Comparison of ENCODE assay signal across 22 mouse cellular contexts in genomic region chr2:166007046-166007445, GRCm38 (mm10). TPM values are rescaled to one million over a fixed set of nuclear protein-coding genes. Genes with fewer than 3 reads are reported as not detected.
DNase-seq lines count a peak whose midpoint lies in the region; ATAC-seq and TF ChIP-seq lines count a peak whose summit lies in the region.
"Had no signal": no experiment of that assay in that cellular context is flagged by ENCODE, and none has a peak within 500 bp of the region (broad histone marks: within the 10 kb centered on the region; RNA-seq: fewer than 3 reads in every experiment).

No protein-coding gene starts in this region.

- no peak overlapping the region for H3K4me2 ChIP-seq in lung, embryonic 14.5 days
- no peak overlapping the region for H3K4me2 ChIP-seq in intestine, postnatal 0 days (replicated peaks; ENCODE audit: low read depth)
- H3K4me2 ChIP-seq: embryonic facial prominence, embryonic 15.5 days; hindbrain, embryonic 12.5 days had no signal

- H3K36me3 ChIP-seq in lung, embryonic 14.5 days (ENCODE audit: insufficient read depth), result no peaks in the 10 kb centered on the region
- H3K36me3 ChIP-seq in E14TG2a.4 (ENCODE audit: insufficient read depth, low read length), result peaks cover 18% of the 10 kb centered on the region
- no peaks in the 10 kb centered on the region for H3K36me3 ChIP-seq in intestine, postnatal 0 days (ENCODE audit: control insufficient read depth, insufficient read depth)
- H3K36me3 ChIP-seq: embryonic facial prominence, embryonic 15.5 days; forebrain, embryonic 10.5 days; heart, embryonic 10.5 days; hindbrain, embryonic 12.5 days had no signal

- H3K4me3 ChIP-seq in lung, embryonic 14.5 days (ENCODE audit: low read depth, low read length), result no peak overlapping the region
- no peak overlapping the region for H3K4me3 ChIP-seq in lung, adult 2 months (replicated peaks; ENCODE audit: extremely low read depth, low read depth, low read length)
- peak overlapping the region; percentile 26; the same call in 1 of the 2 replicates for H3K4me3 ChIP-seq in E14TG2a.4 (replicated peaks; ENCODE audit: low read length)
- H3K4me3 ChIP-seq in intestine, postnatal 0 days (ENCODE audit: low read depth, low read length), result no peak overlapping the region
- H3K4me3 ChIP-seq: embryonic facial prominence, embryonic 15.5 days; erythroblast, embryonic 14.5 days; forebrain, embryonic 10.5 days; gastrocnemius, adult 2 months; heart, embryonic 10.5 days; hindbrain, embryonic 12.5 days had no signal

- no peaks in the 10 kb centered on the region for H3K9me3 ChIP-seq in lung, embryonic 14.5 days (ENCODE audit: low read depth, low read length)
- H3K9me3 ChIP-seq in E14TG2a.4 (ENCODE audit: low read length), result 0 out of 2 replicates have a peak, but pooled peaks cover 2% of the 10 kb centered on the region
- no peaks in the 10 kb centered on the region for H3K9me3 ChIP-seq in intestine, postnatal 0 days (ENCODE audit: control insufficient read depth)
- H3K9me3 ChIP-seq: embryonic facial prominence, embryonic 15.5 days; forebrain, embryonic 10.5 days; heart, embryonic 10.5 days; hindbrain, embryonic 12.5 days had no signal

- no peak overlapping the region for H3K9ac ChIP-seq in lung, embryonic 14.5 days
- no peak overlapping the region for H3K9ac ChIP-seq in intestine, postnatal 0 days (ENCODE audit: low read depth, low read length)
- H3K9ac ChIP-seq: embryonic facial prominence, embryonic 15.5 days; hindbrain, embryonic 12.5 days had no signal

- H3K27me3 ChIP-seq in lung, embryonic 14.5 days (ENCODE audit: insufficient read depth, low read length), result no peaks in the 10 kb centered on the region
- H3K27me3 ChIP-seq in E14TG2a.4 (ENCODE audit: insufficient read depth, low read length), result no peaks in the 10 kb centered on the region
- no peaks in the 10 kb centered on the region for H3K27me3 ChIP-seq in intestine, postnatal 0 days (replicated peaks; ENCODE audit: control insufficient read depth, insufficient read depth, low read length)
- H3K27me3 ChIP-seq: embryonic facial prominence, embryonic 15.5 days; hindbrain, embryonic 12.5 days had no signal

- no peaks in the 10 kb centered on the region; the same call in 1 of the 2 replicates for H3K4me1 ChIP-seq in lung, embryonic 14.5 days (ENCODE audit: insufficient read depth)
- H3K4me1 ChIP-seq in lung, adult 2 months (ENCODE audit: control insufficient read depth, insufficient read depth, low read length), result peaks cover 22% of the 10 kb centered on the region
- peaks cover 89% of the 10 kb centered on the region for H3K4me1 ChIP-seq in E14TG2a.4 (replicated peaks; ENCODE audit: low read depth, low read length)
- H3K4me1 ChIP-seq in intestine, postnatal 0 days (replicated peaks; ENCODE audit: control insufficient read depth, insufficient read depth, low read length), result no peaks in the 10 kb centered on the region; the same call in 1 of the 2 replicates

- no peak for TF ChIP-seq CTCF in lung, embryonic 14.5 days (IDR thresholded peaks at IDR 0.05; ENCODE audit: low read depth)
- no peak for TF ChIP-seq CTCF in lung, adult 2 months (IDR thresholded peaks at IDR 0.05; ENCODE audit: insufficient read depth, low read length)
- no peak for TF ChIP-seq CTCF in E14TG2a.4 (conservative IDR thresholded peaks at IDR 0.05; ENCODE audit: low read length)
- TF ChIP-seq CTCF in intestine, postnatal 0 days (IDR thresholded peaks at IDR 0.05; ENCODE audit: low read depth), result 0 out of 2 replicates have a peak, but pooled peaks have one; percentile 17

- no peak for TF ChIP-seq POLR2A in lung, adult 2 months (IDR thresholded peaks at IDR 0.05; ENCODE audit: borderline replicate concordance, extremely low read depth, low read depth, low read length)

- DNase-seq in kidney, adult 9 months, result peak; percentile 79
- no peak for DNase-seq in kidney, adult 11 months
- peak; percentile 30 for DNase-seq in lung, embryonic 14.5 days
- DNase-seq in lung, adult 2 months, result no peak
- no peak for DNase-seq in gastrocnemius, postnatal 25 days
- DNase-seq: adrenal gland, postnatal 10 days; cerebellum, adult 11 months; cerebellum, adult 8-10 months; cerebellum, postnatal 14 days; embryo, embryonic 11 days; gastrocnemius, adult 2 months; heart, adult 18-20 months; heart, postnatal 10 days; heart, postnatal 4 days had no signal

- H3K27ac ChIP-seq in lung, embryonic 14.5 days (ENCODE audit: low read depth), result no peak overlapping the region
- no peak overlapping the region for H3K27ac ChIP-seq in intestine, postnatal 0 days (ENCODE audit: low read depth, low read length)
- H3K27ac ChIP-seq: embryonic facial prominence, embryonic 15.5 days; forebrain, embryonic 10.5 days; gastrocnemius, adult 2 months; heart, embryonic 10.5 days; hindbrain, embryonic 12.5 days had no signal

- WGBS in lung, embryonic 14.5 days, result 55% methylated on average over 6 of the region's 6 CpGs
- 72% methylated on average over 6 of the region's 6 CpGs for WGBS in lung, adult 2 months
- WGBS in intestine, postnatal 0 days, result 60% methylated on average over 6 of the region's 6 CpGs

- peak; percentile 49 for ATAC-seq in lung, embryonic 14.5 days (ENCODE audit: insufficient read depth)
- ATAC-seq in intestine, postnatal 0 days, result no peak
- ATAC-seq: forebrain, embryonic 14.5 days had no signal

RNA-seq across cellular contexts. Expression of gene Ncoa3, which starts 14.6 kb away (rescaled TPM):
- 17.4 and 17.7 TPM in 2 replicates for polyA plus RNA-seq in lung, embryonic 14.5 days (2014; fragmentation: Nextera tagmentation; extraction: Ambion mirVana)
- 35.3 and 40.3 TPM in 2 replicates for polyA plus RNA-seq in lung, adult 2 months (2012; rRNA removed)
- polyA plus RNA-seq in intestine, postnatal 0 days (2015; fragmentation: Nextera tagmentation; extraction: Ambion mirVana), result 4.7 and 5.7 TPM in 2 replicates
- 10 to 100 TPM; 11.3 to 13.5 TPM for total RNA-seq in gastrocnemius, postnatal 25 days (2021)

Comparison
In these comparisons a context has a peak if more than half of its experiments do, and no peak if none do; other contexts are left out.
1. DNase-seq: peak in kidney, adult 9 months (single experiment) and lung, embryonic 14.5 days (single experiment); none in kidney, adult 11 months (single experiment), lung, adult 2 months (single experiment) and gastrocnemius, postnatal 25 days (single experiment).